Mouse (Mus musculus) forebrain, embryonic 14.5 days (tissue): Measurements from ENCODE around the gene Tfcp2. TPM values are rescaled to one million over a fixed set of nuclear protein-coding genes. Genes with fewer than 3 reads are reported as not detected.

Experiments
- ATAC-seq: fragments of 200-750 bp; cut with Nextera tagmentation; 2 replicates; pipeline ENCODE4 v1.8.0; 2017; ENCODE audit warnings: mild to moderate bottlenecking, moderate library complexity
- DNase-seq: peaks from one replicate; pipeline ENCODE4 v3.0.0-alpha.2; 2015; ENCODE audit warnings: low spot score
- H3K27ac ChIP-seq: fragments of 300-500 bp; sonication (generic); 2 replicates; pipeline ENCODE4 v1.5.1; 2014; ENCODE audit warnings: low read depth, mild to moderate bottlenecking, control low read depth, low read length, moderate library complexity
- H3K27me3 ChIP-seq: fragments of 300-500 bp; sonication (generic); replicated peaks from 2 replicates; pipeline ENCODE4 v1.6.1; 2014; ENCODE audit warnings: low read length, control low read depth, mixed read lengths; ENCODE audit not compliant: control insufficient read depth, insufficient read depth
- H3K36me3 ChIP-seq: fragments of 300-500 bp; sonication (generic); 2 replicates; pipeline ENCODE4 v1.6.1; 2014; ENCODE audit warnings: low read length, control low read depth; ENCODE audit not compliant: control insufficient read depth, insufficient read depth
- H3K4me1 ChIP-seq: fragments of 300-500 bp; sonication (generic); 2 replicates; pipeline ENCODE4 v1.6.1; 2014; ENCODE audit warnings: antibody characterized with exemption, low read length, control low read depth; ENCODE audit not compliant: control insufficient read depth, insufficient read depth
- H3K4me2 ChIP-seq: fragments of 300-500 bp; sonication (generic); 2 replicates; pipeline ENCODE4 v1.6.1; 2014; ENCODE audit warnings: mild to moderate bottlenecking, control low read depth, low read length
- H3K4me3 ChIP-seq: fragments of 300-500 bp; sonication (generic); 2 replicates; pipeline ENCODE4 v1.5.1; 2014; ENCODE audit warnings: low read depth, low read length, control low read depth
- H3K9ac ChIP-seq: fragments of 300-500 bp; sonication (generic); 2 replicates; pipeline ENCODE4 v1.6.1; 2014; ENCODE audit warnings: mild to moderate bottlenecking, low read length, control low read depth, moderate library complexity
- H3K9me3 ChIP-seq: fragments of 300-500 bp; sonication (generic); replicated peaks from 2 replicates; pipeline ENCODE4 v1.6.1; 2016; ENCODE audit warnings: low read length, control low read depth, mixed read lengths; ENCODE audit not compliant: control insufficient read depth
- WGBS: fragments of 180-500 bp; shearing (Covaris S2); extraction: QIAGEN DNeasy Blood & Tissue Kit; methylation state at CpG from one replicate; pipeline ENCODE4 v1.1.7; 2014; 5-methylcytosine and 5-hydroxymethylcytosine counted together
- polyA plus RNA-seq: library from polyadenylated mRNA; unstranded; fragments of >200 nt; fragmentation: Nextera tagmentation; extraction: Ambion mirVana; gene quantifications from 2 replicates; pipeline ENCODE4 v1.2.1, GENCODE M21; 2014

The Tfcp2 gene
- polyA plus RNA-seq, 1 experiment from 2014 or later, result 22.1 TPM

DNA sequence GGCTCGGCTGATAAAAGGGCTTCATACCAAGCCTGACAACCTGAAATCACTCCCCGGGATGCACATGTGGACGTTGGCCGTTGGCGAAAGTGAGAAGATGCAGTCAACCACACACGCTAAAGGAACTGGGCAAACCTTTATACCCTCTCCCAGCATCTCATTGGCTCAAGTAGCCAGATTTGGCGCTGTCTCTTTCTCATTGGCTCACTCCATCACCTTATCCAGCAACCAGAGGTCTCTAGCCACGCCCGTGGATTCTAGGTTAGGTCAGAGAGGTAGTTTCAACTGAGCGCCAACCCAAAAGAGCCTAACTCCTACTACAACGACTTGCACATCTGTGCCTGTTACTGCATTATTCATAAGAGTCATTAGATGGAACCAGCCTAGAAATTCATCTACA, 99.3 kb downstream of the Tfcp2 start:
- ATAC-seq (no peak), DNase-seq (no peak)
- Histone ChIP-seq H3K27me3 (no peaks in the 10 kb centered on the region), H3K9me3 (no peaks in the 10 kb centered on the region), H3K4me1 (no peaks in the 10 kb centered on the region), H3K4me2 (no peak overlapping the region), H3K36me3 (no peaks in the 10 kb centered on the region), H3K9ac (no peak overlapping the region), H3K4me3 (no peak overlapping the region), H3K27ac (no peak overlapping the region)
- 79% methylated on average over 11 of the region's 11 CpGs for WGBS

DNA sequence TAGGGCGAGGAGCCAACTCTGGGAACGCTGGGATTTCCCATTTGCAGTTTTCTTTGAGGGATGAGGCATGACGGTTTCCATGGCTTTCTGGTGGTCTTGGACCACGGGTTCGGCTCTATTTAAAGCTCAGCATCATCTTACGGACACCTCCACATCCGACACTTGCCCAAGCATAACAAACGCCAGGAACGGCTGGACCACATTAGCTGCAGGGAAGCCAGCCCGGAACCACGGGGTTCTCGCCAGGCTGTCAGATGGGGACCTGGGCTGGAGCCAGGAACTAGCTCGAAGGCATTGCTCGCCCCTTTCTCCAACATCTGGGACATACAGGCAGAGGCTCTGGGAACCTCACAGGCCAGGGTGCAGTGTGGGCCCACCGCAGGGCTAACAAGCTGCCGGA, 100.6 kb downstream of the Tfcp2 start:
- 62% methylated on average over 16 of the region's 16 CpGs for WGBS
- Histone ChIP-seq H3K4me2 (no peak overlapping the region), H3K36me3 (no peaks in the 10 kb centered on the region), H3K27ac (no peak overlapping the region), H3K4me3 (no peak overlapping the region), H3K27me3 (no peaks in the 10 kb centered on the region), H3K9me3 (no peaks in the 10 kb centered on the region), H3K9ac (no peak overlapping the region), H3K4me1 (no peaks in the 10 kb centered on the region)
- ATAC-seq, result no peak
- peak; percentile 49 for DNase-seq

DNA sequence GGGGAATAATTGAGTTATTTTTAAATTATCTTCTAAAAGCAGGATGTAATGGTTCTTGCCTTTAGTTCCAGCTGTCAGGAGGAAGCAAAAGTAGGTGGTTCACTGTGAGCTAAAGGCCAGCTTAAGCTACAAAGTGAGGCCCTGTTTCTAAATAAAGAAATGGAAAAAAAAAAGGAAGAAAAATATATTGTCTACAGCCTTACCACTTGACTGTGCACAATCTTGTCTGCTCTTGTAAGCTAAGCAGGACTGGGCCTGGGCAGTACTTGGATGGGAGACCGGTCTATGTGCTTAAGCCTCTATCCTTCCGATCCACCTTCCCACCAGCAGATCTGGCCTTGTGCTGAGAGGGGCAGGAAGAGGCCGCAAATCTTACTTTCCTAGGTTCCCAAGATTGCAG, 102.3 kb downstream of the Tfcp2 start:
- Histone ChIP-seq H3K27me3 (no peaks in the 10 kb centered on the region), H3K36me3 (no peaks in the 10 kb centered on the region), H3K4me3 (no peak overlapping the region), H3K9ac (no peak overlapping the region), H3K4me2 (no peak overlapping the region), H3K9me3 (no peaks in the 10 kb centered on the region), H3K4me1 (no peaks in the 10 kb centered on the region), H3K27ac (no peak overlapping the region)
- ATAC-seq (no peak), DNase-seq (no peak)
- 92% methylated on average over 3 of the region's 3 CpGs for WGBS

DNA sequence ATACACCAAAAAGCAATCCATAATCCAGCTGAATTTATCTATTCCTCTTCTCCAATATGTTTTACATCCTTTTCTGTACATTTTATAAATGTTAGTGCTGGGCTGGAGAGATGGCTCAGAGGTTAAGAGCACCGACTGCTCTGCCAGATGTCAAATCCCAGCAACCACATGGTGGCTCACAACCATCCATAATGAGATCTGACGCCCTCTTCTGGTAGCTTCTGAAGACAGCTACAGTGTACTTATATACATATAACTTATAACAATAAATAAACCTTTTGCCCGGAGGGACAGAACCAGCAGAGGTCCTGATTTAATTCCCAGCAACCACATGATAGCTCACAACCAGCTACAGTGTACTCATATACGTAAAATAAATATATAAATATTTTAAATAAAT, 103.2 kb downstream of the Tfcp2 start:
- Histone ChIP-seq H3K4me2 (no peak overlapping the region), H3K9me3 (no peaks in the 10 kb centered on the region), H3K4me3 (no peak overlapping the region), H3K36me3 (no peaks in the 10 kb centered on the region), H3K27me3 (no peaks in the 10 kb centered on the region), H3K4me1 (0 out of 2 replicates have a peak, but pooled peaks cover 3% of the 10 kb centered on the region), H3K9ac (no peak overlapping the region), H3K27ac (no peak overlapping the region)
- ATAC-seq (no peak), DNase-seq (no peak)
- WGBS, result 79% methylated on average over 4 of the region's 4 CpGs

Other genes with a start within 250 kb of the Tfcp2 start
- 3.8 and 5.4 TPM in 2 replicates for gene Mettl7a1, start 247.9 kb downstream of the Tfcp2 start, polyA plus RNA-seq
- gene Mettl7a3, start 217.1 kb downstream of the Tfcp2 start, polyA plus RNA-seq, result not detected in 2 replicates
- not detected in 2 replicates for gene Methig1, start 198.9 kb downstream of the Tfcp2 start, polyA plus RNA-seq
- not detected in 2 replicates for gene Mettl7a2, start 198.8 kb downstream of the Tfcp2 start, polyA plus RNA-seq
- gene Higd1c, start 187.5 kb downstream of the Tfcp2 start, polyA plus RNA-seq, result not detected in 2 replicates
- 0.07 TPM in 1 of 2 replicates, not detected in the other for gene Gm5475, start 129.9 kb downstream of the Tfcp2 start, polyA plus RNA-seq
- 15.2 and 17.4 TPM in 2 replicates for gene Slc11a2, start 126.9 kb downstream of the Tfcp2 start, polyA plus RNA-seq
- gene Letmd1, start 83.0 kb downstream of the Tfcp2 start, polyA plus RNA-seq, result 40.5 and 43.1 TPM in 2 replicates
- 37.1 and 42.8 TPM in 2 replicates for gene Csrnp2, start 56.5 kb downstream of the Tfcp2 start, polyA plus RNA-seq
- gene Pou6f1, start 48.0 kb upstream of the Tfcp2 start, polyA plus RNA-seq, result 36.9 and 42.0 TPM in 2 replicates
- gene Dazap2, start 63.3 kb upstream of the Tfcp2 start, polyA plus RNA-seq, result 210 and 254 TPM in 2 replicates
- gene Smagp, start 84.9 kb upstream of the Tfcp2 start, polyA plus RNA-seq, result 1.6 and 2.5 TPM in 2 replicates
- 0.18 and 0.66 TPM in 2 replicates for gene Bin2, start 117.5 kb upstream of the Tfcp2 start, polyA plus RNA-seq
- 0.60 and 0.88 TPM in 2 replicates for gene Cela1, start 135.9 kb upstream of the Tfcp2 start, polyA plus RNA-seq
- 0.09 and 0.10 TPM in 2 replicates for gene Galnt6, start 177.4 kb upstream of the Tfcp2 start, polyA plus RNA-seq
- gene Slc4a8, start 209.7 kb upstream of the Tfcp2 start, polyA plus RNA-seq, result 11.2 and 17.8 TPM in 2 replicates